In genomic region chrX:8143750-8144149, GRCm38 (mm10) we compare ENCODE assay signal across 1 mouse cellular context.
TF ChIP-seq lines count a peak whose summit lies in the region.

No protein-coding gene starts in this region.

TF ChIP-seq in CH12.LX, 34 proteins besides CTCF, POLR2A, EP300 and RAD21:
- no peak for TF ChIP-seq PAX5 (IDR thresholded peaks at IDR 0.05; ENCODE audit: low read length)
- TF ChIP-seq BHLHE40 (IDR thresholded peaks at IDR 0.05; ENCODE audit: low read depth, low read length) = no peak
- no peak for TF ChIP-seq ZNF384 (IDR thresholded peaks at IDR 0.05; ENCODE audit: low read depth, low read length)
- no peak for TF ChIP-seq USF1 (IDR thresholded peaks at IDR 0.05; ENCODE audit: low read depth, low read length)
- no peak for TF ChIP-seq CHD1 (IDR thresholded peaks at IDR 0.05; ENCODE audit: low read depth, low read length)
- TF ChIP-seq HCFC1 (IDR thresholded peaks at IDR 0.05; ENCODE audit: low read depth, low read length) = no peak
- TF ChIP-seq MAX (IDR thresholded peaks at IDR 0.05; ENCODE audit: low read length) = no peak
- no peak for TF ChIP-seq UBTF (IDR thresholded peaks at IDR 0.05; ENCODE audit: low read depth, low read length)
- no peak for TF ChIP-seq NELFE (IDR thresholded peaks at IDR 0.05; ENCODE audit: low read depth, low read length)
- TF ChIP-seq CHD2 (IDR thresholded peaks at IDR 0.05; ENCODE audit: low read length) = no peak
- no peak for TF ChIP-seq MAFK (IDR thresholded peaks at IDR 0.05; ENCODE audit: insufficient replicate concordance, low read length)
- no peak for TF ChIP-seq USF2 (conservative IDR thresholded peaks at IDR 0.05; ENCODE audit: low read depth, low read length)
